Mouse (Mus musculus) megakaryocyte, embryonic 14.5 days (primary cell): ENCODE results near the gene Btf3. TPM values are rescaled to one million over a fixed set of nuclear protein-coding genes. Genes with fewer than 3 reads are reported as not detected.

Experiments used
- H3K27me3 ChIP-seq: replicated peaks from 2 replicates; pipeline ENCODE3; 2012; ENCODE audit warnings: inconsistent platforms
- H3K36me3 ChIP-seq: replicated peaks from 2 replicates; pipeline ENCODE3; 2012; ENCODE audit warnings: low read length, inconsistent platforms, mixed read lengths
- H3K4me1 ChIP-seq: 2 replicates; pipeline ENCODE4 v1.6.1; 2012; ENCODE audit warnings: inconsistent platforms
- H3K4me3 ChIP-seq: replicated peaks from 2 replicates; pipeline ENCODE3; 2012; ENCODE audit warnings: moderate library complexity, mild to moderate bottlenecking, inconsistent platforms
- H3K9me3 ChIP-seq: 2 replicates; pipeline ENCODE4 v1.6.1; 2012; ENCODE audit warnings: inconsistent platforms
- FLI1 ChIP-seq: IDR thresholded peaks from 2 replicates; pipeline ENCODE4 v1.6.1; 2012; ENCODE audit warnings: low read length, inconsistent platforms, mixed read lengths
- GATA1 ChIP-seq: IDR thresholded peaks from 3 replicates; pipeline ENCODE4 v1.6.1; 2012; ENCODE audit warnings: mixed read lengths, low read length, inconsistent platforms, borderline replicate concordance
- polyA plus RNA-seq: library from polyadenylated mRNA; stranded (reverse); fragments of >175 nt; gene quantifications from 2 replicates; pipeline ENCODE4 v1.2.3, GENCODE M21; 2012; ENCODE audit warnings: low replicate concordance; ENCODE audit not compliant: insufficient read depth

The Btf3 gene
- polyA plus RNA-seq, 1 experiment, result 151 TPM

- Histone ChIP-seq H3K4me1 (peaks cover 13% of the 10 kb centered on the region), H3K4me3 (no peak overlapping the region), H3K36me3 (peaks cover 53% of the 10 kb centered on the region), H3K9me3 (no peaks in the 10 kb centered on the region), H3K27me3 (no peaks in the 10 kb centered on the region)
- no peak for TF ChIP-seq FLI1
- no peak for TF ChIP-seq GATA1
Measured at GRCm38 (mm10) chr13:98306852-98307475, 9.8 kb downstream of the Btf3 start.

- Histone ChIP-seq H3K36me3 (peaks cover 48% of the 10 kb centered on the region), H3K27me3 (no peaks in the 10 kb centered on the region), H3K4me1 (peaks cover 7% of the 10 kb centered on the region), H3K9me3 (no peaks in the 10 kb centered on the region), H3K4me3 (no peak overlapping the region)
- TF ChIP-seq FLI1 (no peak), GATA1 (no peak)
Measured at GRCm38 (mm10) chr13:98306393-98306792, 10.4 kb downstream of the Btf3 start.

DNA sequence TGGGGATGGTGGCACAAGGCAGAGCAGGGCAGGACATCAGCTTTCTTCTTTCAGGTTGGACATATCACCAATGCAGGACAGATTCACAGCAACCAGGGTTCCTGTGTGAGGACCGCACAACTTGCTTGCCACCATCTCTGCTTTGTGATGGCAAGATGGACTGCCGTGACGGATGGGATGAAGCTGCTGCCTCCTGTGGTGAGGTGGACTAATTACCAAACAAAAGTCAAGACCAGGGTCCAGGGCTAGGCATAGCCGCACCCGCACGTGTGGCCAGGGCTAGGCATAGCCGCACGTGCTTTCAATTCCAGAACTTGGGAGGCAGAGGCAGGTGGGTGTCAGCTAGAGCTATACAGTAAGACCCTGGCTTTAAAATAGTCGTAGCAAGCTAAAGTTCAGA, 11.5 kb downstream of the Btf3 start:
- TF ChIP-seq FLI1, result no peak
- no peak for TF ChIP-seq GATA1
- Histone ChIP-seq H3K9me3 (no peaks in the 10 kb centered on the region), H3K36me3 (peaks cover 36% of the 10 kb centered on the region), H3K4me1 (no peaks in the 10 kb centered on the region), H3K27me3 (peaks cover 1% of the 10 kb centered on the region), H3K4me3 (peak overlapping the region; percentile 26)

GRCm38 (mm10) chr13:98298833-98299758, 17.7 kb downstream of the Btf3 start:
- H3K36me3 ChIP-seq, result no peaks in the 10 kb centered on the region
- H3K4me1 ChIP-seq, result peaks cover 5% of the 10 kb centered on the region
- H3K4me3 ChIP-seq, result peak overlapping the region; percentile 18
- TF ChIP-seq FLI1 (no peak), GATA1 (no peak)
- H3K9me3 ChIP-seq, result peaks cover 9% of the 10 kb centered on the region
- H3K27me3 ChIP-seq, result peaks cover 4% of the 10 kb centered on the region

DNA sequence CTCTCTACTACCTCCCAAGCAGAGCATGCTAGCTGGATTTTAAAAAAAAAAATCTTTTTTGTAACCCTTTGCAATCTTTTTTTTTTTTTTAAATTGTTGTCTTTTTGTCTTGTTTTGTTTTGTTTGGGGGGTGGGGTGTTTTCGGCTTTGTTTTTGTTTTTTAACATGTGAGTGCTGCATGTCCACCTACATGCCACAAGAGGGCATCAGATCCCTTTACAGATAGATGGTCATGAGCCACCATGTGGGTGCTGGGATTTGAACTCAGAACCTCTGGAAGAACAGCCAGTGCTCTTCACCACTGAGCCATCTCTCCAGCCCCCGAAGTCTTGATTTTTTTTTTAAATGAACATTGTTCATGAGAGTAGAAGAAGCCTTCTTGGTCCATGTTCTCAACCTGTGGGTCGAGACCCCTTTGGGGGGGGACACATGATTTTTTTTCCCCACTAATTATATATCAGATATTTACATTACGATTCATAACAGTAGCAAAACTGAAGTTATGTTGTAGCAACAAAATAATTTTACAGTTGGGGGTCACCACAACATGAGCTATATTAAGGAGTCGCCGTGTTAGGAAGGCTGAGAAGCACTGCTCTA, 18.8 kb downstream of the Btf3 start:
- no peak for TF ChIP-seq GATA1
- Histone ChIP-seq H3K27me3 (peaks cover 7% of the 10 kb centered on the region), H3K4me3 (no peak overlapping the region), H3K9me3 (peaks cover 9% of the 10 kb centered on the region), H3K4me1 (peaks cover 5% of the 10 kb centered on the region), H3K36me3 (no peaks in the 10 kb centered on the region)

DNA sequence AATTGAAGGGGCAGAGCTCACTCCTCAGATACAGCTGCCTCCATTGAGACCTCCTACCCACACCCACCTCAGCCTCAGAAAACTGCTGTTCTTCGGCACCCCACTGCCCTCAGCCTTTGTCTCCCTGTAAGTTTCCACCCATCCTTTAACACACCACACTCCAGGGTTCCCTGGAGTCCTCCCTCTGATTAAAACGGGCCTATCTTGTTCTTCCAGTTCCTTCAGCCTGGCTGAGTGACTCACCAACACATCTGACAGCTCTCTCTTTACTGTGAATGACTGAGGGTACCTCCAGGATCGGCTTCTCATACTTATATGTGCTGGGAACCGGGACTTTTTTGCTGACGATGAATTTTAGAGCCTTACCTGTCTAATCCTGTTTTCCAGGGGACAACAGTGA, 20.7 kb downstream of the Btf3 start:
- no peaks in the 10 kb centered on the region for H3K36me3 ChIP-seq
- no peak overlapping the region for H3K4me3 ChIP-seq
- TF ChIP-seq FLI1 (no peak), GATA1 (no peak)
- H3K4me1 ChIP-seq, result peaks cover 5% of the 10 kb centered on the region
- peaks cover 16% of the 10 kb centered on the region for H3K27me3 ChIP-seq
- peaks cover 9% of the 10 kb centered on the region for H3K9me3 ChIP-seq

- Histone ChIP-seq H3K4me1 (no peaks in the 10 kb centered on the region), H3K36me3 (no peaks in the 10 kb centered on the region), H3K4me3 (no peak overlapping the region), H3K27me3 (peaks cover 14% of the 10 kb centered on the region), H3K9me3 (peaks cover 9% of the 10 kb centered on the region)
- no peak for TF ChIP-seq FLI1
- no peak for TF ChIP-seq GATA1
Measured at GRCm38 (mm10) chr13:98291712-98292111, 25.1 kb downstream of the Btf3 start.

- no peak for TF ChIP-seq GATA1
- TF ChIP-seq FLI1, result no peak
- peaks cover 14% of the 10 kb centered on the region for H3K27me3 ChIP-seq
- H3K9me3 ChIP-seq, result peaks cover 9% of the 10 kb centered on the region
- H3K4me3 ChIP-seq, result no peak overlapping the region
- H3K36me3 ChIP-seq, result no peaks in the 10 kb centered on the region
- H3K4me1 ChIP-seq, result no peaks in the 10 kb centered on the region
Measured at GRCm38 (mm10) chr13:98290719-98291118, 26.1 kb downstream of the Btf3 start.

- peaks cover 4% of the 10 kb centered on the region for H3K27me3 ChIP-seq
- TF ChIP-seq FLI1, result no peak
- no peak for TF ChIP-seq GATA1
- H3K9me3 ChIP-seq, result no peaks in the 10 kb centered on the region
- peaks cover 2% of the 10 kb centered on the region for H3K36me3 ChIP-seq
- no peak overlapping the region for H3K4me3 ChIP-seq
- peaks cover 9% of the 10 kb centered on the region for H3K4me1 ChIP-seq
Measured at GRCm38 (mm10) chr13:98280990-98281650, 35.7 kb downstream of the Btf3 start.
